Mouse (Mus musculus): ENCODE results near the gene Gm16485.

GRCm38 (mm10) chr9:8953306-8953705, 18.3 kb upstream of the Gm16485 start:
- TF ChIP-seq CTCF (IDR thresholded peaks at IDR 0.05) = no peak
- TF ChIP-seq EP300 (IDR thresholded peaks at IDR 0.05) = no peak

All from lung, postnatal 0 days (tissue).